Mouse (Mus musculus) embryo, embryonic 10 days (tissue): Measurements from ENCODE around the gene Podxl.
A peak's percentile ranks its signal among the peaks of the same experiment; 100 is the strongest.
"Not testable (repeated sequence)": the region's sequence is repeated elsewhere in the genome, so short reads cannot be mapped to it uniquely, and the experiment has no call there.

Source experiments
- DNase-seq: peaks from one replicate; pipeline ENCODE4 v3.0.0-alpha.2; 2015; ENCODE audit warnings: low spot score

Gene Podxl

DNA sequence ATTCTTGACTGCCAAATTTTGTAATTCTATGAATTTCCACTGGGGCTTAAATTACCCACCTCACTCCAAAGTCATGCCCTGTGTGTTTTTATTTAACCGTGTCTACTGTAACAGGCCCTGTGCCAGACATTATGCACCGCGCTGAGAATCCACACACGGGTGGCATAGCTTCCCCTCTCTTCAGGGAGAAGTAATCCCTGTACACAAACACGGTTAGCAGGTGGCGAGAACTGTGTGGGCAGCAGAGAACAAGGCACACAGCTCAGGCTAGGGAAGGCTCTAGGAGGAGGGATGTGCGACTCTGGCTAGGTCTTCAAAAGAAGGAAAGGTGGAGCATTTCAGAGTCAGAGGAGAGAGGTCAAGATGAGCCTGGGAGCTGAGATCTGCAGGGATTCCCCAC lies 3.4 kb upstream of the Podxl start:
- no peak for DNase-seq

DNA sequence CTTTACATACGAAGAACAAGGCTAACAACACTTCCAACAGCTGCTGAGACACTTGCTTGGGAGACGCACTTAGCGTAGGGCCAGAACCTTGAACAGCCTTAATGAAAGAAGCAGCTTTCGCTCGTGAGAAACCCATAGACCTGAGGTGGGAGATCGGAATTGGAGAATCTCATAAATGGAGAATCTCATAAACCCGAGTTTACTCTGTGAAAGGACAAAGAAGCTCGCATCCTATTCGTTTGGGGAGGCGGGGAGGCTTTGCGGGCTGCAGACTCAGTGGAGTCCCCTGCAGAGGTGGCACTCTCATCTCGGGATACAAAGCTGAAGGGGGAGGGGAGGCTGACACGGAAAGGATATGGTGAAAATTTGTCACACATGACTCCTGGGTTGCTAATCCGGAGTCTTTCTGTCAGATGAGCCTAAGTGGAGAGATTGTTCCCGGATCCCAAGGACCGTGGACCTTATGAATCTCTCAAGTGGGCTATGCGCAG lies 1.2 kb upstream of the Podxl start:
- peak; percentile 55 for DNase-seq

- no peak for DNase-seq
Measured at GRCm38 (mm10) chr6:31564182-31564531, 376 bp upstream of the Podxl start.

- peak; percentile 21 for DNase-seq
Measured at GRCm38 (mm10) chr6:31562371-31563080, 1.3 kb downstream of the Podxl start.

GRCm38 (mm10) chr6:31561948-31562347 lies 1.8 kb downstream of the Podxl start:
- DNase-seq, result not testable (repeated sequence)

GRCm38 (mm10) chr6:31560138-31560959 lies 3.4 kb downstream of the Podxl start:
- DNase-seq, result no peak

DNA sequence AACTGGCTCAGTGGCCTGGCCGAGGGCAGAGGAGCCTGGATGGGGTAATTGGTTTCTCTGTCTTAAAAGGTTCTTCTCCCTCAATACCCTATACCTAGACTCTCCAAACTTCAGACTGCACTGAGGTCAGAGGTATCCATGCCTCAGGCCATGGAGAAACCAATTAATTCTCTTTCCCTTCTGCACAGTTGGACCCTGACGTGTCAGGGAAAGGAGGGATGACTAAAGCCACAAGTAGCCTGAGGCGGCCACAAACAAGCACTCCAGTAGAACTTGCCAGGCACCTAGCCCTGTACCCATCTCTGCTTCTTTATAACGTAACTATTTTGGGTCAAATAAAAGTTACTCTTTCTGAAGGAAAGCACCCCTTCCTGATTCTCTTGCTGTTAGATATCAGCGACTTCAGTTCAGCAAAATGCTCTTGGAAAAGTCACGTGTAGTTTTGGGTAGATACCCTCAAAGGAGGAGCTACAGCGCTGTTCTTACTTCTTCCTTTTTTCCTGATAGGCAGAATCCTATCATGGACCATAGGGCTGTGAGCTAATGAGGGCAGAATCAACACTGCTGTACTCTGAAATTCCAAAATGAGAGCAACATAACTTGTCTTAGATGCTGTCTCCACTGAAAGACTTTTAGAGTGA lies 7.2 kb downstream of the Podxl start:
- DNase-seq, result no peak

DNA sequence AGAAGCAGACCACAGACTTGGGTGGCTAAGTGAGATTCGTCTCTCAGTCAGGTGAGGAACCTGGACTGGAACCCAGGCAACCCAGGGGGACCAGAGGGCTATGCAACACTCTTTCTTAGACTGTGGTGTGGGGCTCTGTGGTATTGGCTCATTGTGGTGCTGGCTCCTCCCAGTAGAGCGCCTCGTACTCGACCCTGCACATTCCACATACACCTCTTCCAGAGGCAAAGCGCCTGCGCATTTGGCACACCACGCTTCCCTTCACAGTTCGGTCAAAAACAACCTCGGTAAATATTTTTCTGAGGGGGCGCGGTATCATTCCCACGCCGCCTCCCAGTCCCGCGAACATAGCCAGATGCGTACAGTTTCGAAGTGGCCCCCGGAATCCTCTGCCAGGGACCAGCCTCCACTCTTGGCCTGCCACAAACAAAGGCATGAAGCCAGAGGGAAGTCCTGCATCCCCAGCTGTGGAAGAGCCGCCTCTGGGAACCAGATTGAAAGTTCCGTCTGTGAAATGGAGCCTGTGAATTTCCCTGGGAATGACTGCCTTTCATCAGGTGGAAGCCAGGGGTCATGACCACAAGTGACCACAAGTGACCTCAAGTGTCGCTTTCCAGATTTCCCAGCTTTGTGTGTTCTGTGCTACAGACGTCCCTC lies 12.8 kb downstream of the Podxl start:
- DNase-seq, result peak; percentile 49

GRCm38 (mm10) chr6:31549361-31550051 lies 14.3 kb downstream of the Podxl start:
- DNase-seq, result no peak

- DNase-seq, result peak; percentile 18
Measured at GRCm38 (mm10) chr6:31544318-31544717, 19.5 kb downstream of the Podxl start.

GRCm38 (mm10) chr6:31540018-31540417 lies 23.8 kb downstream of the Podxl start:
- DNase-seq, result no peak

- no peak for DNase-seq
Measured at GRCm38 (mm10) chr6:31538112-31538511, 25.7 kb downstream of the Podxl start.

DNA sequence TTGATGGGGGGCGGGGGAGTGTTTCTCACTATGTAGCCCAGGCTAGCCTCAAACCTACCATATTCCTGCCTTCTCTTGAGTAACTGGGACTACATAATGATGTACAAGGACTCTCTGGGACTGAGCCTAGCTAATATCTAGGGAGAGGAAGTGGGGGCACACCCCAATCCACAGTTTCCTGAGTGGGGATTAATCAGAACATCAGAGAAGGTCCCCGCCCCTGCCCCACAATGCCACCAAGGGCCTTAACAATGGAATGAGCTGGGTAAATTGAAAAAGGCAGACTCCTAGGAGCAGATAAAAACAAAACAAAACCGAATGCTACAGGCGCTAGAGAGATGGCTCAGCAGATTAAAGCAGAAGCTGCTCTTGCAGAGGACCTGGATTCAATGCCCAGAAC lies 26.6 kb downstream of the Podxl start:
- DNase-seq, result no peak

GRCm38 (mm10) chr6:31534705-31535104 lies 29.1 kb downstream of the Podxl start:
- no peak for DNase-seq

DNA sequence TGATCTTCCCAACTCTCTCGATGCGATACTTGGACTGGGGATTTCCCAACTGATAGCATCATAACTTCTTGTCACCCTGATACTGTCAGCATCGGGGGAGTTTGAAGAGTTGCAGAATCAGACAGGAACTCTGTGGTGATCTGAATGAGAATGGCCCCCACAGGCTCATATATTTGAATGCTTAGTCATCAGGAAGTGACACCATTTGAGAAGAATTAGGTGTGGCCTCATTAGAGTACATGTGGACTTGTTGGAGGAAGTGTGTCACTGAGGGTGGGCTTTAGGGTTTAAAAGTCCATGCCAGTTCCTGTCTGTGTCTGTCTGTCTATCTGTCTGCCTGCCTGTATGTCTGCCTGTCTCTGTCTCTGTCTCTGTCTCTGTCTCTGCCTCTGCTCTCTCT lies 31.9 kb downstream of the Podxl start:
- DNase-seq, result no peak

DNA sequence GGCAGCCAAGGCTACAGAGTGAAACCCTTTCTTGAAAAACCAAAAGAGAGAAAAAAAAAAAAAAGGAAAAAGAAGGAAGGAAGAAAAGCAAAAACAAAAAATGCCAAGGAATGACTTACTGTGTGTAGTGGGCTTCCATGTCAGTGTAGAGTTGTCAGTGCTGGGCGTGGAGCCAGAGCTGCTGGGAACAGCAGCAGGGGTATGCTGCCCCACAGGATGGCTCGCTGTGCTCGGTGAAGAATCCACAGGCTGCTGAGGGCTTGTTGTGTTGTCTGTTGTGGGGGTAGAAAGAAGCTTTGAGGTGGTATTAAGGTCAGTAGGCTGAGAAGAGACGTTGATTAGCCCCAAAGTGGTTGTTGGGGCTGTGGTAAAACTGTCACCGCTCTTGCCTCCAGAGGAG lies 35.4 kb downstream of the Podxl start:
- no peak for DNase-seq

DNA sequence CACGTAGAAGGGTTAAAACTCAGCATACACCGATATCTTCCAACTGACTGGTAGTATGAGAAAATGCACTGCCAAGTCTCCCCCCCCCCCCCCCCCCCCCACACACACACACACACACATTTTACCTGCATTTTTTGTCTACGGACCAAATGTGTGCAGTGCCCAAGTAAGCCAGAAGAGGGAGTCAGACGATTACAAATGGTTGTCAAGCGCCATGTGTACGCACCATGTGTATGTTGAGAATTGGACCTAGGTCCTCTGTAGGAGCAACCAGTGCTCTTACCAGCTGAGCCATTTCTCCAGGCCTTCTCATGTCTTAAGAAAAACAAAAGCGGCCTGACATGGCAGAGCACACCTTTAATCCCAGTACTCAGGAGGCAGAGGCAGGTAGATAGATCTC lies 35.9 kb downstream of the Podxl start:
- DNase-seq, result peak; percentile 77

DNA sequence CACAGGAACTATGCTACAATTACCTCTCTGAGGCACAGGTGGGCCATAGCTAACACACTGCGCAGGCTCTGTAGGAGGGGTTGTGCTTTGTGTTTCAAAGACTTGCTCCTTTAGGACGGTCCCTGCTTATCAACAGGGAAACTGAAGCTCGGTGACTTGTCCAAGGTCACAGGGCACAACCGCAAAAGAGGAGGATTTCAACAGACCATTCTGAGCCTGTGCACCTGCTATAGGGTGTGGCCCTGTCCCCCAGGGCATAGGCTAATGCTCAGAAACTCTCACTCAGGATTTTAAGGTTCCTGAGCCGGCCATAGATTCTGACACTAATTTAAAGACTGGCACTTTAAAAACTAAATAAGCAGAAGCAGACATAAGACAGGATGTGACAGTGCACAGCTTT lies 36.9 kb downstream of the Podxl start:
- DNase-seq, result no peak

- peak; percentile 85 for DNase-seq
Measured at GRCm38 (mm10) chr6:31525231-31525900, 38.4 kb downstream of the Podxl start.

GRCm38 (mm10) chr6:31524647-31525046 lies 39.1 kb downstream of the Podxl start:
- DNase-seq, result no peak

GRCm38 (mm10) chr6:31524121-31524520 lies 39.7 kb downstream of the Podxl start:
- DNase-seq, result no peak
